Mouse (Mus musculus) liver (tissue): ENCODE measurements around the gene Stub1.

ENCODE experiments used
- DNase-seq: peaks from one replicate; pipeline ENCODE4 v3.0.0-alpha.2; 2020; ENCODE audit warnings: mixed read lengths

Stub1 gene

DNA sequence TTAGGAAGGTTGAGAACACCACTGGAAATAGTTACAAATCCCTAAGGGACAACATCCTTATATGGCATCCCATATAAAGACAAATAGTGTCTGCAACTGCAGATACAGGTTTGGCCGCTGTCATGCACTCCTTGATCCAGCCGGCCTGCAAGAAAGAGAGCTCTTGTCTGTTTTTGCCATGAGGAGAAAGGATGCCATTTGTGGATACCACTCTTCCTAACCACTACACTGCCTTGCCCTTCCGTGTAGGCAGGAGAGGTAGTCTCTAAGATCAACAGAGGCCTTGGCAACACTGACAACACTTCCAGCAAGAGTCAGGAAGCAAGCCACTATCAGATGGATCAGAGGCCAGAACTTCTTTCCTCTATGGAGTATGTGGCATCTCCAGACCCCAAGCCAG is 46.9 kb downstream of the Stub1 start, which contains the start of gene Ccdc78:
TSS of gene Ccdc78 (plus strand) at position 301 of the 400 bp plus-strand sequence.
- DNase-seq = no peak

DNA sequence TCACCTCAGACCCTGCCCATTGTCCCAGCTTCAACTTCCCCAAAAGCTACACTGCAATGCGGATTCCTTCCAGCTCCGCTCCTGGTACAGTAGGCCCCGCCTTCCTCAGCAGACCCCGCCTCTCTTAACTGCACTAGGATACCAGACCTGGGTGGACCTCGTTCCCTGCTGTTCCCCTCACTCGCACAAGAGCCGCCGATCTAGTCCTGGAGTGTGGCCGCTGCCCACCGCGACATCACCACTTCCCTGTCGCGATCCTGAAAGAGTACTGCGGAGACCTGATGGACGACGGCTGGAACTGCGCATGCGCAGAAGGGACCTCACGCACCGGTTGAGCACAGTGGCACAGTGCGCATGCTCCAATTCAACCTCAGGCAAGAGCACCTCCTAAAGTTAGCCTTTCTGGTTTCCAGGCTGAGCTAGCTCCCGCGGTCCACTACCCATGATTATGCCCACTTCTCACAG is 47.9 kb downstream of the Stub1 start, which contains the start of gene Haghl:
TSS of gene Haghl (minus strand) at position 393 of the 465 bp plus-strand sequence.
- DNase-seq = peak; percentile 96

DNA sequence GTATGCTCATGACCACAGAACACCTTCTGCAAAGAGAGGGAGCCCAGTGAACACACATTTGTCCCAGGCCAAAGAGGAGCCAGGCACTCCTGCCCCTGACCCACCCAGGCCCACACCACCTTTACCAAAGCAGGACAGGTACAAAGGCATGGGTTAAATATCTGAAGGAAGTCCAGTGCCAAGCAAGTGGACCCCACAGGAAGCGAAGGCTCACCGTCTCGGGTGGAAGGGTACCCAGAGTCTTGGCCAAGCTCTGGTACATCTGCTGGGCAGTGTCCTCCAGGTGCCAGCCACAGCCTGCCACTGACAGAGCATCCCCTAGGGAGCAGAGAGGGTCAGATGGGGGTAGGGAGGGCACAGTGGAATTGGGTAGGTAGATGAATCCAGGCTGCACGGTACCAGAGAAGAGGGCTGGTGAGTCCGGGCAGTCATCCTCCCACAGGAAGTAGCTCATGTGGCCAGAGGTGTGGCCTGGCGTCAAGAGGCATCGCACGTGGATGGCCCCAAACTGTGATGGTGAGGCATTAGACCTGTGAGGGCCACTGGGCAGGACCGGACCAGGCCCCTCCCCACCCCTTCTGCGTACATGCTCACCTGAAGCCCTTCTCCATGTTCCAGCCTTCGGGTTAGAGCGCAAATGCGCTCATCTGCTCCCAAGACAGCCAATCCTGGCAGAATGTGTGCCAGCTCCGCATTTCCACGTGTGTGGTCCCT is 49.2 kb downstream of the Stub1 start:
- DNase-seq = no peak

DNA sequence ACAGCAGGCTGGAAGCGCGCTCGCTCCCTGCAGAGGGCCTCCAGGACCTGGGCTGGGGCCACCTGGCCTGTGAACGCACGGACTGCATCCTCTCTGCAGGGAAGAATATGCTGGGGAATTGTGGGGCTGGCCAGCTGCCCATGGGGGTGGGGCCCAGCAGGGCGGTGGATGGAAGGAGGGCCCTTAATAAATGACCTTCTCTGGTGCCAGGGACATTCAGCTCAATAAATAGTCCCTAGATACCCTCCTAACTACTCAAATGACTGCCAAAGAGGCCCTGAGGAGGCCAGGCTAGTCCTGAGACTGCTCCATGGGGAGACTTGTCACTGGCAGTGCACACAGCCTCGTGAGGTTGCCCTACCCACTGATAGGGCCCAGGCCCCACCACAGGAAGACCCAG is 50.1 kb downstream of the Stub1 start:
- no peak for DNase-seq

DNA sequence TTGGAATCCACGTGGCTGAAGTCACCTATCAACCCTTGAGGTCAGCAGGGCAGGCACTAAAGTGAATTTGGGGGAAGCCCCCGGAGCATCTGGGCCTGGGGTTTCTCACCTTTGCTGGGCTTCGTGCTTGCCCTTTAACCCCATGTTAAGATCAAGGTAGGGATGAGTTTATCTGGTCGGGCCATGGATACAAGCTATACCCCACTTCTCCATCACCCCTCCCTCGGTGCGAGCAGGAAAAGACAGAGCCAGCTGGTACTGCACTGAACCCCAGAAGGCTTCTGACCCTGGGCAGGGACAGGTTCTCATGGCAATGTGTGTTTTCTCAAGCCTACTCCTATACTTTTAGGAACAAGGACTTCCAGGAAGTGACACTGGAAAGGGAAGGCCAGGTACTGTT is 51.9 kb downstream of the Stub1 start:
- no peak for DNase-seq
